Mouse (Mus musculus) 3134 (cell line): Measurements from ENCODE around the gene Btbd35f1.
"Not testable (repeated sequence)": the region's sequence is repeated elsewhere in the genome, so short reads cannot be mapped to it uniquely, and the experiment has no call there.

Source experiments
- DNase-seq: peaks from one replicate; pipeline ENCODE4 v3.0.0-alpha.2; 2011; ENCODE audit warnings: low spot score; ENCODE audit not compliant: insufficient read length; ENCODE audit errors: extremely low read depth

The Btbd35f1 gene

DNA sequence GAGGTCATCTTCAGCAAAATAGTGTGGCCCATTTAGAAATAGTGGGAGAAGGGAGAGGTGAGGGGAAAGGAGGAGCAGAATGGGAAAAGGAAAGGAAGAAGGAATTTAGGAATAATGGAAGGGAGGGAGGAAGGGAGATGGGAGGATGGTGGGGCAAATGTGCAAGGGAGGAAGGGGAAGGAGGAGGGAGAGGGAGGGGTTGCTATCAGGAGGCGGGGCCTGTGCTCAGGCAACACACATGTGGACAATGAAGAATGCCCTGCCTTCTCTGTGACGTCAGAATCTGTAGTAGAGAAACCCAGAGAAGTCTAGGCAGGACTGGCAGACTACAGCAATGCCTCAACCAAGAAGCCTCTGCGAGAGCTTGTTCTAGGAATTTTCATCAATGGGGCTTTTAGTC, at the start of gene Btbd35f1:
Gene Btbd35f1 (plus strand): TSS at position 301 of the 400 bp plus-strand sequence.
- not testable (repeated sequence) for DNase-seq

GRCm38 (mm10) chrX:32590878-32591542, 31.2 kb downstream of the Btbd35f1 start:
- not testable (repeated sequence) for DNase-seq

- not testable (repeated sequence) for DNase-seq
These were observed 41.2 kb downstream of the Btbd35f1 start for GRCm38 (mm10) chrX:32601008-32601407.

DNA sequence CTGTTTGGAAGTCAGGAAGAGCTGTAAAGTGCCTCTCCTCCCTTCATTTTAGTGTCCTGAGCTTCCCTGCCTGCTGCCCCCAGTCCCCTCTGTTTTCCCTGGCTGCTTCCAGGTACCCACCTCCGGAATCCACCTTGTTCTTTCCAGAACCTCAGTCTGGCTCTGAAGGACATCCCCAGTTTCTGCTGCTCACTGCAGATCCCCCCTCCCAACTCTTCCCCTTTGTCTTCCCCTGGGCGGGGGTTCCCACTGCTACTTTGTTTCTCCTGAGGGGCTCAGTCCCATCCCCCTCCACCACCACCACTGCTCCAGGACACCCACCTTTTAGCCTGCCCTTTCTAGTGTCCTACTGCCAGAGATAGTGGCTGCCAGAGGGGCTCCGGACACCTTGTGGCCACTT, 41.6 kb downstream of the Btbd35f1 start:
- DNase-seq = not testable (repeated sequence)
